Mouse (Mus musculus) forebrain, postnatal 0 days (tissue): ENCODE data around the gene Eva1b. TPM values are rescaled to one million over a fixed set of nuclear protein-coding genes. Genes with fewer than 3 reads are reported as not detected.

Experiments
- ATAC-seq: fragments of 200-750 bp; cut with Nextera tagmentation; 2 replicates; pipeline ENCODE4 v1.8.0; 2017; ENCODE audit warnings: mild to moderate bottlenecking, moderate library complexity
- DNase-seq: peaks from one replicate; pipeline ENCODE4 v3.0.0-alpha.2; 2015
- H3K27ac ChIP-seq: fragments of 300-500 bp; sonication (generic); 2 replicates; pipeline ENCODE4 v1.5.1; 2014; ENCODE audit warnings: low read depth, mild to moderate bottlenecking, antibody characterized with exemption, low read length, moderate library complexity, mixed read lengths
- H3K27me3 ChIP-seq: fragments of 300-500 bp; sonication (generic); 2 replicates; pipeline ENCODE4 v1.6.1; 2014; ENCODE audit warnings: mild to moderate bottlenecking, low read length, mixed read lengths; ENCODE audit not compliant: insufficient read depth
- H3K36me3 ChIP-seq: fragments of 300-500 bp; sonication (generic); 2 replicates; pipeline ENCODE4 v1.6.1; 2014; ENCODE audit warnings: mild to moderate bottlenecking, moderate library complexity; ENCODE audit not compliant: insufficient read depth
- H3K4me1 ChIP-seq: fragments of 300-500 bp; sonication (generic); 2 replicates; pipeline ENCODE4 v1.6.1; 2014; ENCODE audit warnings: antibody characterized with exemption; ENCODE audit not compliant: insufficient read depth
- H3K4me2 ChIP-seq: fragments of 300-500 bp; sonication (generic); 2 replicates; pipeline ENCODE4 v1.6.1; 2014; ENCODE audit warnings: low read depth, mild to moderate bottlenecking, moderate library complexity
- H3K4me3 ChIP-seq: fragments of 300-500 bp; sonication (generic); 2 replicates; pipeline ENCODE4 v1.5.1; 2014; ENCODE audit warnings: low read depth, low read length, mixed read lengths
- H3K9ac ChIP-seq: fragments of 300-500 bp; sonication (generic); 2 replicates; pipeline ENCODE4 v1.6.1; 2014; ENCODE audit warnings: mild to moderate bottlenecking
- H3K9me3 ChIP-seq: fragments of 300-500 bp; sonication (generic); 2 replicates; pipeline ENCODE4 v1.6.1; 2016; ENCODE audit warnings: low read length
- CTCF ChIP-seq: sonication (generic); IDR thresholded peaks from 2 replicates; pipeline ENCODE4 v1.5.1; 2016; ENCODE audit warnings: antibody characterized with exemption, control low read depth, low read depth
- WGBS: fragments of 180-500 bp; shearing (Covaris S2); extraction: QIAGEN DNeasy Blood & Tissue Kit; methylation state at CpG from one replicate; pipeline ENCODE4 v1.1.7; 2014; 5-methylcytosine and 5-hydroxymethylcytosine counted together
- polyA plus RNA-seq: library from polyadenylated mRNA; unstranded; fragments of >200 nt; fragmentation: Nextera tagmentation; extraction: Ambion mirVana; gene quantifications from 2 replicates; pipeline ENCODE4 v1.2.1, GENCODE M21; 2015
- total RNA-seq: library from RNA; depleted of rRNA; stranded (reverse); fragments of >200 nt; gene quantifications from 2 replicates; pipeline ENCODE4 v1.2.3, GENCODE M21; 2014; rRNA removed

Eva1b gene
- total RNA-seq: 12.9 and 14.4 TPM in 2 replicates
- 10.6 and 12.6 TPM in 2 replicates for polyA plus RNA-seq

- Histone ChIP-seq H3K27me3 (peaks cover 30% of the 10 kb centered on the region), H3K9me3 (no peaks in the 10 kb centered on the region), H3K4me3 (peak within 1 kb of the TSS; percentile 46), H3K4me1 (peaks cover 2% of the 10 kb centered on the region; the same call in 1 of the 2 replicates), H3K36me3 (no peaks in the 10 kb centered on the region), H3K9ac (peak within 1 kb of the TSS; percentile 46), H3K4me2 (peak within 1 kb of the TSS; percentile 77), H3K27ac (no peak within 1 kb of the TSS)
- TF ChIP-seq CTCF: no peak
- 8% methylated on average over 24 of the region's 24 CpGs for WGBS
- no peak for ATAC-seq
- no peak for DNase-seq
These were observed at the start of gene Eva1b for GRCm38 (mm10) chr4:126147533-126148160. Gene Eva1b (plus strand): TSS chr4:126147744.

GRCm38 (mm10) chr4:126099365-126099764, 48.2 kb upstream of the Eva1b start:
- TF ChIP-seq CTCF: no peak
- WGBS: 96% methylated on average over 3 of the region's 3 CpGs
- no peak for ATAC-seq

GRCm38 (mm10) chr4:126100764-126101163, 46.8 kb upstream of the Eva1b start:
- Histone ChIP-seq H3K9me3 (no peaks in the 10 kb centered on the region), H3K27ac (no peak overlapping the region), H3K4me2 (no peak overlapping the region), H3K4me3 (no peak overlapping the region), H3K27me3 (no peaks in the 10 kb centered on the region), H3K4me1 (peaks cover 27% of the 10 kb centered on the region), H3K36me3 (no peaks in the 10 kb centered on the region), H3K9ac (no peak overlapping the region)
- no peak for TF ChIP-seq CTCF
- ATAC-seq: no peak
- WGBS: 89% methylated on average over 3 of the region's 3 CpGs
- DNase-seq: no peak

More at GRCm38 (mm10) chr4:126099365-126099764, 48.2 kb upstream of the Eva1b start:
- no peak overlapping the region for H3K9ac ChIP-seq
- peak overlapping the region; percentile 35; the same call in 1 of the 2 replicates for H3K27ac ChIP-seq
- DNase-seq: no peak
- no peak overlapping the region for H3K4me3 ChIP-seq
- no peaks in the 10 kb centered on the region for H3K9me3 ChIP-seq
- H3K4me2 ChIP-seq: no peak overlapping the region
- H3K4me1 ChIP-seq: peaks cover 15% of the 10 kb centered on the region
- H3K27me3 ChIP-seq: no peaks in the 10 kb centered on the region
- H3K36me3 ChIP-seq: no peaks in the 10 kb centered on the region

- peak overlapping the region; percentile 47 for H3K9ac ChIP-seq
- DNase-seq (no peak), ATAC-seq (no peak)
- no peaks in the 10 kb centered on the region for H3K36me3 ChIP-seq
- no peak overlapping the region for H3K4me3 ChIP-seq
- H3K4me1 ChIP-seq: peaks cover 27% of the 10 kb centered on the region
- peak overlapping the region; percentile 80; the same call in 1 of the 2 replicates for H3K27ac ChIP-seq
- TF ChIP-seq CTCF: no peak
- 36% methylated on average over 7 of the region's 7 CpGs for WGBS
- no peaks in the 10 kb centered on the region for H3K9me3 ChIP-seq
- H3K4me2 ChIP-seq: peak overlapping the region; percentile 85
- no peaks in the 10 kb centered on the region for H3K27me3 ChIP-seq
These were observed 45.3 kb upstream of the Eva1b start for GRCm38 (mm10) chr4:126102061-126102841.

- H3K36me3 ChIP-seq: no peaks in the 10 kb centered on the region
- ATAC-seq (peak; percentile 44), DNase-seq (peak; percentile 70)
- H3K4me2 ChIP-seq: peak overlapping the region; percentile 85
- no peaks in the 10 kb centered on the region for H3K27me3 ChIP-seq
- H3K27ac ChIP-seq: peak overlapping the region; percentile 80
- H3K9ac ChIP-seq: peak overlapping the region; percentile 47
- no peaks in the 10 kb centered on the region for H3K9me3 ChIP-seq
- no peak for TF ChIP-seq CTCF
- peaks cover 27% of the 10 kb centered on the region for H3K4me1 ChIP-seq
- peak overlapping the region; percentile 93 for H3K4me3 ChIP-seq
- under 1% methylated on average over 15 of the region's 15 CpGs for WGBS
These were observed 44.4 kb upstream of the Eva1b start for GRCm38 (mm10) chr4:126103057-126103581.

- peak; percentile 81 for TF ChIP-seq CTCF
- Histone ChIP-seq H3K4me3 (peak within 1 kb of the TSS; percentile 93), H3K27ac (peak within 1 kb of the TSS; percentile 80)
These were observed 43.9 kb upstream of the Eva1b start, which contains the start of gene Stk40 for GRCm38 (mm10) chr4:126103590-126104068. Gene Stk40 (plus strand): TSS chr4:126103957.

More at GRCm38 (mm10) chr4:126103590-126104068, 43.9 kb upstream of the Eva1b start, which contains the start of gene Stk40:
- Histone ChIP-seq H3K9me3 (no peaks in the 10 kb centered on the region), H3K4me2 (peak within 1 kb of the TSS; percentile 85), H3K27me3 (no peaks in the 10 kb centered on the region), H3K4me1 (peaks cover 27% of the 10 kb centered on the region), H3K9ac (peak within 1 kb of the TSS; percentile 80), H3K36me3 (no peaks in the 10 kb centered on the region)
- WGBS: under 1% methylated on average over 34 of the region's 34 CpGs
- ATAC-seq (peak; percentile 96), DNase-seq (peak; percentile 98)
